Mouse (Mus musculus): ENCODE measurements at regions not wholly inside any gene's neighbourhood (a gene's known extent, or its start where the extent isn't known, plus 50 kb on each side); places are given as distances from the start of the nearest gene placed in this dataset.

DNA sequence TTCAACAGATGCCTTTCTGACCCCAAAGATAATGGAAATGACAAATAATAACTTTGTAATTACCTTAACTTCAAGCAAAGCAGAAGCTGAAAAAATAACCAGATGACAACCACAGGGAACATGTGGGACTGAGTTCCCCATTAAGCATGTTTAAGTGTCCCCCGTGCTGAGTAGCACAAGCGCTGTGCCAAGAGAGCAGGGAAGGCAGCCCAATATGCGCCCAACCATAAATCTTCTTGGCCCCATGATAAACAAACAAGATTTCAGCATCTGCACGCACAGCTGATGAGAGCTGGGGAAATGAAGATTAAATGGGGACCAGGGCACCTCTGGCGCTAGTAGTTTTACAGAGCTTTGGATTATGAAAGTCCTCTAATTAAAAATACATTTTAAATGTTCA is 788.1 kb downstream of the Poteg start:
- no peaks in the 10 kb centered on the region for H3K9me3 ChIP-seq (replicated peaks; ENCODE audit: control insufficient read depth, low read length)
- 85% methylated on average over 5 of the region's 5 CpGs for WGBS
- H3K9ac ChIP-seq (ENCODE audit: low read length), result no peak overlapping the region
- H3K36me3 ChIP-seq (ENCODE audit: control insufficient read depth, insufficient read depth, low read length), result no peaks in the 10 kb centered on the region
- no peak overlapping the region for H3K27ac ChIP-seq (ENCODE audit: low read depth, low read length)
- ATAC-seq (no peak), DNase-seq (ENCODE audit: low spot score) (no peak)
- H3K4me2 ChIP-seq (ENCODE audit: low read length), result no peak overlapping the region
- no peak overlapping the region for H3K4me3 ChIP-seq (ENCODE audit: low read depth, low read length)
- H3K4me1 ChIP-seq (ENCODE audit: control insufficient read depth, insufficient read depth, low read length), result no peaks in the 10 kb centered on the region
- H3K27me3 ChIP-seq (replicated peaks; ENCODE audit: control insufficient read depth, insufficient read depth, low read length), result no peaks in the 10 kb centered on the region

DNA sequence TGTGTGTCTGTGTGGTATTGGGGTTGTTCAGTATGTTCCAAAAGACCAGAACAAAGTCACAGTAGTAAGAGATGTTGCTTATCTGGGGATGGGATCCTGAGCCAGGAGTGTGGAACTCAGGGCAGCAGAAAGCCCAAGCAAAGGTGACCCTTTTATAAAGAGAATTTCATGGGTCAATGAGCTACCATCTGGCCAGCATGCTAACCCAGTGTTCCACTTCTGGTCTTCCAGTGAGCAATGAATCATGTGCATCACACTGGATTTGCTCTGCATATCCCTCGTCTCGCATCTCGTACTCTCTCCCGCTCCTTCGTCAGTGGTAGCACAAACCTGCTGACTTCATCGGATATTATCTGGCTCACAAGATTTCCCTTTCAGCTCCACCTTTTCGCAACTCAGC is 791.9 kb downstream of the Poteg start:
- Histone ChIP-seq H3K27ac (ENCODE audit: low read depth, low read length) (no peak overlapping the region), H3K4me3 (ENCODE audit: low read depth, low read length) (no peak overlapping the region), H3K4me2 (ENCODE audit: low read length) (no peak overlapping the region), H3K27me3 (replicated peaks; ENCODE audit: control insufficient read depth, insufficient read depth, low read length) (no peaks in the 10 kb centered on the region), H3K4me1 (ENCODE audit: control insufficient read depth, insufficient read depth, low read length) (no peaks in the 10 kb centered on the region), H3K9me3 (replicated peaks; ENCODE audit: control insufficient read depth, low read length) (no peaks in the 10 kb centered on the region), H3K36me3 (ENCODE audit: control insufficient read depth, insufficient read depth, low read length) (no peaks in the 10 kb centered on the region), H3K9ac (ENCODE audit: low read length) (no peak overlapping the region)
- ATAC-seq (no peak), DNase-seq (ENCODE audit: low spot score) (no peak)
- WGBS, result 81% methylated on average over 7 of the region's 7 CpGs

DNA sequence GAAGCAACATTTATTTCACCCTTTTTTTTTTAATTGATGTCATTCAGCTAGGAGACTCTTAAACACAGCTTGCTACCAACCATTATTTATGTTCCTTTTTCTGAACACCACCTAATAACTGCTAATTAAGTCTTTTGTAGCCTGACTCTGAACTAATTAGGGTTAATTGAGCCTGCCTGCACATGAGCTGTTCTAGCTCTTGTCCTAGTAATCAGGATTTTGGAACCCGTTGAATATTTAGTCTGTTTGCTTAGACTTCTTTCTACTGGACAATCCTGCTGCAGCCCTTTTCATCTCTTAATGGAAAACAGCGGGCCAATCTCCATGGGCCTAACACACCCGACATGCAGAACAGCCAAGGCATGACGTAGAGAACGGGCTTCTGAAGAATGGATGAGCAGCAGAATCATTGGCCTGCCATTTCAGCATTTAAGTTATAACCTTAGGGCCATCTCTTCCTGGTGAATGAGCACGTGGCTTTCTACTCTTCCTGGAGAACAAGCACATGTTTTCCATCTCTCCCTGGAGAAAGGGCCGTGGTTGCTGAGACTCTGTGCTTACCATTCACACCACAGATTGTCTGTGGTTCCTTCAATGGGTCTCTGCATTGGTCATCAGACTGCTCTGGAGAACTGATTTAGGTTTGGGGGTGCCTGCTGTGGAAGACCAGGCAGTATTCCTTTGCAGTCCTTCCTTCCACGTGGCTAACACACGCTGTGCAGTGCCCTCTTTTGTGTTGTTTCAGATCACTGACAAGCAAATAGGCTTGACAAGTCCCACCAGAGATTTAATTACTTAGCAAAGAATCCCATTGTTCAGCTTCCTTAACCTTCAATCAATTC is 805.1 kb downstream of the Poteg start:
- WGBS, result 9% methylated on average over 9 of the region's 9 CpGs
- Histone ChIP-seq H3K4me2 (ENCODE audit: low read length) (no peak overlapping the region), H3K27ac (ENCODE audit: low read depth, low read length) (no peak overlapping the region), H3K9me3 (replicated peaks; ENCODE audit: control insufficient read depth, low read length) (no peaks in the 10 kb centered on the region), H3K4me3 (ENCODE audit: low read depth, low read length) (no peak overlapping the region), H3K36me3 (ENCODE audit: control insufficient read depth, insufficient read depth, low read length) (no peaks in the 10 kb centered on the region), H3K27me3 (replicated peaks; ENCODE audit: control insufficient read depth, insufficient read depth, low read length) (no peaks in the 10 kb centered on the region), H3K4me1 (ENCODE audit: control insufficient read depth, insufficient read depth, low read length) (no peaks in the 10 kb centered on the region), H3K9ac (ENCODE audit: low read length) (no peak overlapping the region)
- DNase-seq (ENCODE audit: low spot score) (peak; percentile 84), ATAC-seq (peak; percentile 85)

DNA sequence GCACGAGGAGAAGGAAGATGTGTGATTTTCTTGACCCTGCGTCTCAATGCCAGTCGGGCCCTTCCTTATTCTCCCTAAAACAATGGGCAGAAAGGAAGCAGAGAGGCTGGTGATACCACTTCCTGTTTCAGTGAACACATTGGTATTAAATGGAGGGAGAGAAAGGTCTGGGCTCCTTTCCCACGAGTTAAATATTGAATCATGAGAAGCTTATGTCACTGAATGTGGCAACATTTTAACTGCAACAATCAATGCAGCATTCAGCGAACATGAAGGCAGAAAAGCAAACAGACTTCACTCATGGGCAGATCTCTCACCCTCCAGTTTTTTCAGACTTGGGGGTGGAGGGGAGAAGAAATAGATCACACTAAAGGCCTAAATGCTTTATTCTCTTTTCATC is 819.8 kb downstream of the Poteg start:
- 71% methylated on average over 5 of the region's 5 CpGs for whole genome bisulfite sequencing
- Histone ChIP-seq H3K27ac (ENCODE audit: low read depth, low read length) (no peak overlapping the region), H3K36me3 (ENCODE audit: control insufficient read depth, insufficient read depth, low read length) (no peaks in the 10 kb centered on the region), H3K4me1 (ENCODE audit: control insufficient read depth, insufficient read depth, low read length) (no peaks in the 10 kb centered on the region), H3K27me3 (replicated peaks; ENCODE audit: control insufficient read depth, insufficient read depth, low read length) (no peaks in the 10 kb centered on the region), H3K4me3 (ENCODE audit: low read depth, low read length) (no peak overlapping the region), H3K9me3 (replicated peaks; ENCODE audit: control insufficient read depth, low read length) (no peaks in the 10 kb centered on the region), H3K9ac (ENCODE audit: low read length) (no peak overlapping the region), H3K4me2 (ENCODE audit: low read length) (no peak overlapping the region)
- ATAC-seq (no peak), DNase-seq (ENCODE audit: low spot score) (no peak)

GRCm38 (mm10) chr8:28284257-28284656 is 836.8 kb downstream of the Poteg start:
- Histone ChIP-seq H3K27ac (ENCODE audit: low read depth, low read length) (no peak overlapping the region), H3K4me2 (ENCODE audit: low read length) (no peak overlapping the region), H3K9me3 (replicated peaks; ENCODE audit: control insufficient read depth, low read length) (no peaks in the 10 kb centered on the region), H3K36me3 (ENCODE audit: control insufficient read depth, insufficient read depth, low read length) (no peaks in the 10 kb centered on the region), H3K4me3 (ENCODE audit: low read depth, low read length) (no peak overlapping the region), H3K9ac (ENCODE audit: low read length) (no peak overlapping the region), H3K4me1 (ENCODE audit: control insufficient read depth, insufficient read depth, low read length) (no peaks in the 10 kb centered on the region), H3K27me3 (replicated peaks; ENCODE audit: control insufficient read depth, insufficient read depth, low read length) (no peaks in the 10 kb centered on the region)
- 85% methylated on average over 2 of the region's 2 CpGs for WGBS
- peak; percentile 18; the same call in 1 of the 2 replicates for ATAC-seq
- DNase-seq (ENCODE audit: low spot score), result no peak

- 34% methylated on average over 5 of the region's 5 CpGs for WGBS
- no peak overlapping the region for H3K27ac ChIP-seq (ENCODE audit: low read depth, low read length)
- H3K4me2 ChIP-seq (ENCODE audit: low read length), result no peak overlapping the region
- no peaks in the 10 kb centered on the region for H3K27me3 ChIP-seq (replicated peaks; ENCODE audit: control insufficient read depth, insufficient read depth, low read length)
- peak; percentile 91 for DNase-seq (ENCODE audit: low spot score)
- peak; percentile 86 for ATAC-seq
- no peak overlapping the region for H3K9ac ChIP-seq (ENCODE audit: low read length)
- no peaks in the 10 kb centered on the region for H3K9me3 ChIP-seq (replicated peaks; ENCODE audit: control insufficient read depth, low read length)
- no peak overlapping the region for H3K4me3 ChIP-seq (ENCODE audit: low read depth, low read length)
- H3K36me3 ChIP-seq (ENCODE audit: control insufficient read depth, insufficient read depth, low read length), result no peaks in the 10 kb centered on the region
- peaks cover 8% of the 10 kb centered on the region for H3K4me1 ChIP-seq (ENCODE audit: control insufficient read depth, insufficient read depth, low read length)
Observed at GRCm38 (mm10) chr8:28298896-28299793, 851.7 kb downstream of the Poteg start.

GRCm38 (mm10) chr8:28317081-28317480 is 869.6 kb downstream of the Poteg start:
- no peak overlapping the region for H3K27ac ChIP-seq (ENCODE audit: low read depth, low read length)
- no peaks in the 10 kb centered on the region for H3K4me1 ChIP-seq (ENCODE audit: control insufficient read depth, insufficient read depth, low read length)
- WGBS, result 70% methylated on average over 1 of the region's 1 CpGs
- no peak overlapping the region for H3K9ac ChIP-seq (ENCODE audit: low read length)
- no peaks in the 10 kb centered on the region for H3K9me3 ChIP-seq (replicated peaks; ENCODE audit: control insufficient read depth, low read length)
- DNase-seq (ENCODE audit: low spot score) (no peak), ATAC-seq (no peak)
- no peaks in the 10 kb centered on the region for H3K36me3 ChIP-seq (ENCODE audit: control insufficient read depth, insufficient read depth, low read length)
- H3K4me3 ChIP-seq (ENCODE audit: low read depth, low read length), result no peak overlapping the region
- no peak overlapping the region for H3K4me2 ChIP-seq (ENCODE audit: low read length)
- no peaks in the 10 kb centered on the region for H3K27me3 ChIP-seq (replicated peaks; ENCODE audit: control insufficient read depth, insufficient read depth, low read length)

DNA sequence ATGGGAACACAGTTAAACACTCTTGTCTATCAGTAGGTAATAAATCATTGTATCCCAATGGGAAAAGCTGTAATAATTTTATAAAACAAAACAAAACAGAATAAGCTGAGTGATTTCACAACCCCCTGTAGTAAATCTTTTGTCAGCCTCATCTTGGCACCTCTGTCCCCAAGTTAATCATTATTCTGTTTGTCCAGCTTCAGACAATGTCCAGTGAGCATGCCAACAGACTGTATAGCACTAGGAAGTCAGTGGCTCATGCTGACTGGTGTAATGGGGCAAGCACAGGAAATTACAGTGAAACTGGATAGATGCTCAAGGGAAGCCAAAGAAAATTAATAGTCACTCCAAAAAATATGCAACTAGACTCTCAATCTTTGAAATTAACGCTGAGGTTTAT is 885.9 kb downstream of the Poteg start:
- ATAC-seq, result no peak
- no peak overlapping the region for H3K4me2 ChIP-seq (ENCODE audit: low read length)
- no peaks in the 10 kb centered on the region for H3K36me3 ChIP-seq (ENCODE audit: control insufficient read depth, insufficient read depth, low read length)
- no peak for DNase-seq (ENCODE audit: low spot score)
- no peaks in the 10 kb centered on the region for H3K4me1 ChIP-seq (ENCODE audit: control insufficient read depth, insufficient read depth, low read length)
- no peaks in the 10 kb centered on the region for H3K9me3 ChIP-seq (replicated peaks; ENCODE audit: control insufficient read depth, low read length)
- H3K9ac ChIP-seq (ENCODE audit: low read length), result no peak overlapping the region
- 97% methylated on average over 1 of the region's 1 CpGs for WGBS
- no peaks in the 10 kb centered on the region for H3K27me3 ChIP-seq (replicated peaks; ENCODE audit: control insufficient read depth, insufficient read depth, low read length)
- no peak overlapping the region for H3K4me3 ChIP-seq (ENCODE audit: low read depth, low read length)
- H3K27ac ChIP-seq (ENCODE audit: low read depth, low read length), result no peak overlapping the region

DNA sequence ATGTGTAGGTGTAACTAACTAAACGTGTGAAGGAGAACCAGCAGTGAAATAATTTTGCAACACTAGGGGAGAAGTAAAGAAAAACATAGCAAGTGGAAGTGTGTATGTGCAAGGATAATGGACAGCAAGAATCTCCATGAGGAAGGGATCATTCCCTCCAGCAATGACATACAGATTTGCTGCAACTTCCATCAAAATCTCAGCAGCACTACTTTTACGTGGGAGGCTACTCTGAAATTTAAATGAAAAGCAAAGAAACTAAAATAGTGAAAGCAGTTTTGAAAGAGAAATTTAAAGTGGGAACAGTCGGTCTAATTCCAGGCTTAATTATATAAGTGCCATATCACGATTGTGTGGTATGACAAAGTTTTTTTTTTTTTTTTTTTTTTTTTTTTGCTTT is 890.0 kb downstream of the Poteg start:
- no peak for DNase-seq (ENCODE audit: low spot score)
- Histone ChIP-seq H3K4me2 (ENCODE audit: low read length) (no peak overlapping the region), H3K4me3 (ENCODE audit: low read depth, low read length) (no peak overlapping the region), H3K27ac (ENCODE audit: low read depth, low read length) (no peak overlapping the region), H3K4me1 (ENCODE audit: control insufficient read depth, insufficient read depth, low read length) (no peaks in the 10 kb centered on the region), H3K9ac (ENCODE audit: low read length) (no peak overlapping the region), H3K9me3 (replicated peaks; ENCODE audit: control insufficient read depth, low read length) (no peaks in the 10 kb centered on the region), H3K36me3 (ENCODE audit: control insufficient read depth, insufficient read depth, low read length) (no peaks in the 10 kb centered on the region), H3K27me3 (replicated peaks; ENCODE audit: control insufficient read depth, insufficient read depth, low read length) (no peaks in the 10 kb centered on the region)
- 86% methylated on average over 4 of the region's 4 CpGs for WGBS
- ATAC-seq, result no peak

Measured in forebrain, embryonic 14.5 days (tissue).